Mouse (Mus musculus) MEL (cell line): Measurements from ENCODE around the gene Drc7. TPM values are rescaled to one million over a fixed set of nuclear protein-coding genes. Genes with fewer than 3 reads are reported as not detected.

ENCODE experiments used
- DNase-seq: peaks from one replicate; pipeline ENCODE4 v3.0.0; 2011; ENCODE audit warnings: low read depth, low spot score
- H3K27ac ChIP-seq: 2 replicates; pipeline ENCODE4 v1.5.1; 2012; ENCODE audit warnings: low read depth, mild to moderate bottlenecking, control low read depth, low read length, moderate library complexity; ENCODE audit not compliant: control insufficient read depth
- H3K27me3 ChIP-seq, 2 experiments: fragments of 150-350 bp in 1 of 2; sonication (generic) in 1 of 2; 2 replicates each; pipeline ENCODE4 v1.6.1; 2012; ENCODE audit warnings: low read length in 2 of 2, mild to moderate bottlenecking in 2 of 2, improper control_type of control experiment in 1 of 2, moderate library complexity in 1 of 2; ENCODE audit not compliant: insufficient read depth in 2 of 2, control insufficient read depth in 1 of 2
- H3K36me3 ChIP-seq, 2 experiments: 2 replicates each; pipeline ENCODE4 v1.6.1; 2012 to 2014; ENCODE audit warnings: low read length in 2 of 2, improper control_type of control experiment in 1 of 2, inconsistent platforms in 1 of 2, mild to moderate bottlenecking in 1 of 2; ENCODE audit not compliant: insufficient read depth in 2 of 2, control insufficient read depth in 1 of 2
- H3K4me1 ChIP-seq, 2 experiments: fragments of 150-350 bp in 1 of 2; sonication (generic) in 1 of 2; 2 replicates each; pipeline ENCODE4 v1.6.1; 2012; ENCODE audit warnings: low read length in 2 of 2, improper control_type of control experiment in 1 of 2, mild to moderate bottlenecking in 1 of 2; ENCODE audit not compliant: insufficient read depth in 2 of 2, control insufficient read depth in 1 of 2
- H3K4me3 ChIP-seq, 2 experiments: fragments of 150-350 bp in 1 of 2; sonication (generic) in 1 of 2; 2 replicates each; pipeline ENCODE4 v1.5.1; 2012; ENCODE audit warnings: low read depth in 2 of 2, low read length in 2 of 2, mild to moderate bottlenecking in 2 of 2, moderate library complexity in 2 of 2, control low read depth in 1 of 2, improper control_type of control experiment in 1 of 2; ENCODE audit not compliant: control insufficient read depth in 1 of 2, insufficient read depth in 1 of 2
- H3K79me2 ChIP-seq: 2 replicates; pipeline ENCODE4 v1.6.1; 2012; ENCODE audit warnings: mild to moderate bottlenecking, low read length, moderate library complexity; ENCODE audit not compliant: control insufficient read depth, poor library complexity, insufficient read depth
- H3K9ac ChIP-seq: 2 replicates; pipeline ENCODE4 v1.6.1; 2012; ENCODE audit warnings: low read depth, mild to moderate bottlenecking, control low read depth, low read length, moderate library complexity; ENCODE audit not compliant: control insufficient read depth, poor library complexity, severe bottlenecking
- H3K9me3 ChIP-seq: fragments of 150-350 bp; sonication (generic); replicated peaks from 2 replicates; pipeline ENCODE4 v1.6.1; 2012; ENCODE audit warnings: mild to moderate bottlenecking, low read length, improper control_type of control experiment, moderate library complexity; ENCODE audit not compliant: insufficient read depth
- BHLHE40 ChIP-seq: IDR thresholded peaks from 2 replicates; pipeline ENCODE4 v1.6.1; 2012; ENCODE audit warnings: low read depth, mild to moderate bottlenecking, inconsistent platforms, low read length, improper control_type of control experiment, borderline replicate concordance
- CHD2 ChIP-seq: IDR thresholded peaks from 2 replicates; pipeline ENCODE4 v1.6.1; 2011; ENCODE audit warnings: low read length, improper control_type of control experiment
- CTCF ChIP-seq, 3 experiments: IDR thresholded peaks in 2 of 3; conservative IDR thresholded peaks in 1 of 3; 2 replicates each; pipeline ENCODE4 v1.5.1; 2011 to 2012; ENCODE audit warnings: low read length in 3 of 3, low read depth in 2 of 3, mild to moderate bottlenecking in 2 of 3, improper control_type of control experiment in 1 of 3, inconsistent platforms in 1 of 3, mixed read lengths in 1 of 3, moderate library complexity in 1 of 3; ENCODE audit not compliant: control insufficient read depth in 1 of 3, insufficient read depth in 1 of 3, poor library complexity in 1 of 3, severe bottlenecking in 1 of 3
- EP300 ChIP-seq, 2 experiments: IDR thresholded peaks; 2 replicates each; pipeline ENCODE4 v1.6.1; 2011; ENCODE audit warnings: improper control_type of control experiment in 2 of 2, low read length in 2 of 2, low read depth in 1 of 2, mild to moderate bottlenecking in 1 of 2
- ETS1 ChIP-seq: IDR thresholded peaks from 2 replicates; pipeline ENCODE4 v1.6.1; 2012; ENCODE audit warnings: low read depth, mild to moderate bottlenecking, inconsistent platforms, low read length, improper control_type of control experiment, moderate library complexity
- GATA1 ChIP-seq: IDR thresholded peaks from 2 replicates; pipeline ENCODE4 v1.6.1; 2011; ENCODE audit warnings: low read depth, low read length, improper control_type of control experiment
- JUND ChIP-seq: IDR thresholded peaks from 2 replicates; pipeline ENCODE4 v1.6.1; 2011; ENCODE audit warnings: low read depth, mild to moderate bottlenecking, improper control_type of control experiment, low read length
- MAFK ChIP-seq: IDR thresholded peaks from 2 replicates; pipeline ENCODE4 v1.6.1; 2011; ENCODE audit warnings: low read depth, mild to moderate bottlenecking, low read length, improper control_type of control experiment, borderline replicate concordance
- MAX ChIP-seq: IDR thresholded peaks from 2 replicates; pipeline ENCODE4 v1.6.1; 2011; ENCODE audit warnings: low read length, improper control_type of control experiment
- MEF2A ChIP-seq: IDR thresholded peaks from 2 replicates; pipeline ENCODE4 v1.6.1; 2014; ENCODE audit warnings: low read depth, mild to moderate bottlenecking, inconsistent platforms, low read length, improper control_type of control experiment; ENCODE audit not compliant: poor library complexity, insufficient replicate concordance, severe bottlenecking; ENCODE audit errors: extremely low read depth
- MXI1 ChIP-seq: IDR thresholded peaks from 2 replicates; pipeline ENCODE4 v1.6.1; 2011; ENCODE audit warnings: mild to moderate bottlenecking, low read depth, low read length, improper control_type of control experiment
- MYB ChIP-seq: IDR thresholded peaks from 2 replicates; pipeline ENCODE4 v1.6.1; 2011; ENCODE audit warnings: mild to moderate bottlenecking, low read depth, low read length, improper control_type of control experiment
- MYC ChIP-seq: IDR thresholded peaks from 2 replicates; pipeline ENCODE4 v1.6.1; 2011; ENCODE audit warnings: low read depth, mild to moderate bottlenecking, low read length, improper control_type of control experiment, moderate library complexity
- POLR2AphosphoS5 ChIP-seq: IDR thresholded peaks from 2 replicates; pipeline ENCODE4 v1.6.1; 2012; ENCODE audit warnings: low read depth, borderline replicate concordance, mild to moderate bottlenecking, inconsistent platforms, low read length, moderate library complexity, mixed read lengths
- RAD21 ChIP-seq: IDR thresholded peaks from 2 replicates; pipeline ENCODE4 v1.6.1; 2011; ENCODE audit warnings: mild to moderate bottlenecking, low read depth, low read length, improper control_type of control experiment
- SIN3A ChIP-seq: IDR thresholded peaks from 2 replicates; pipeline ENCODE4 v1.6.1; 2012; ENCODE audit warnings: low read length, improper control_type of control experiment, inconsistent platforms
- TAL1 ChIP-seq: IDR thresholded peaks from 2 replicates; pipeline ENCODE4 v1.6.1; 2012; ENCODE audit warnings: mild to moderate bottlenecking, inconsistent platforms, low read length, moderate library complexity, mixed read lengths
- TBP ChIP-seq: IDR thresholded peaks from 2 replicates; pipeline ENCODE4 v1.8.0; 2011; ENCODE audit warnings: low read depth, low read length, improper control_type of control experiment
- UBTF ChIP-seq: IDR thresholded peaks from 2 replicates; pipeline ENCODE4 v1.6.1; 2012; ENCODE audit warnings: low read depth, mild to moderate bottlenecking, inconsistent platforms, low read length, improper control_type of control experiment, moderate library complexity, borderline replicate concordance; ENCODE audit not compliant: insufficient read depth
- USF2 ChIP-seq, 2 experiments: IDR thresholded peaks; 2 replicates each; pipeline ENCODE4 v1.6.1; 2011 to 2012; ENCODE audit warnings: improper control_type of control experiment in 2 of 2, low read length in 2 of 2, borderline replicate concordance in 1 of 2, inconsistent platforms in 1 of 2, low read depth in 1 of 2, mild to moderate bottlenecking in 1 of 2; ENCODE audit not compliant: insufficient read depth in 1 of 2
- ZMIZ1 ChIP-seq: IDR thresholded peaks from 2 replicates; pipeline ENCODE4 v1.6.1; 2012; ENCODE audit warnings: low read depth, mild to moderate bottlenecking, inconsistent platforms, low read length, improper control_type of control experiment, moderate library complexity
- polyA plus RNA-seq, 2 experiments: library from polyadenylated mRNA; stranded (reverse) in 1 of 2; unstranded in 1 of 2; fragments of >175 nt in 1 of 2; fragments of >200 nt in 1 of 2; gene quantifications; 2 replicates each; pipeline versions ENCODE4 v1.2.1 to v1.2.4; 2012; ENCODE audit warnings: low replicate concordance in 2 of 2, low read depth in 1 of 2; ENCODE audit not compliant: insufficient read length in 2 of 2, insufficient read depth in 1 of 2, missing spikeins in 1 of 2
- total RNA-seq: library from RNA; depleted of rRNA; stranded (reverse); fragments of 300-350 nt; gene quantifications from 2 replicates; pipeline ENCODE4 v1.2.3, GENCODE M21; 2012

Gene Drc7
- total and polyA plus RNA-seq, 3 experiments: 0.04 to 0.07 TPM; not detected in 1

GRCm38 (mm10) chr8:95084744-95085431 lies 30.0 kb downstream of the Drc7 start:
- no peak overlapping the region for H3K27ac ChIP-seq
- DNase-seq: no peak
- no peak overlapping the region for H3K4me3 ChIP-seq
- H3K4me1 ChIP-seq: peaks cover 0 to 8% of the 10 kb centered on the region in 2 experiments; a peak in 2 of 4 replicates
- H3K9ac ChIP-seq: no peak overlapping the region
- no peaks in the 10 kb centered on the region for H3K36me3 ChIP-seq
- H3K9me3 ChIP-seq: no peaks in the 10 kb centered on the region
- no peaks in the 10 kb centered on the region for H3K27me3 ChIP-seq
- TF ChIP-seq MYC (no peak), TBP (no peak), POLR2AphosphoS5 (no peak), BHLHE40 (no peak), CHD2 (no peak), ZMIZ1 (no peak), MXI1 (no peak), TAL1 (no peak), SIN3A (no peak), EP300 (IDR thresholded peaks at IDR 0.05; ENCODE audit: low read depth in 1 of 2, low read length in 2 of 2) (no peak), USF2 (IDR thresholded peaks at IDR 0.05; ENCODE audit: borderline replicate concordance in 1 of 2, insufficient read depth in 1 of 2, low read depth in 1 of 2, low read length in 2 of 2) (no peak), UBTF (no peak), MYB (no peak), GATA1 (no peak), ETS1 (no peak), MAX (no peak)
- no peaks in the 10 kb centered on the region; the same call in 1 of the 2 replicates for H3K79me2 ChIP-seq

- Histone ChIP-seq H3K9ac (no peak overlapping the region), H3K27ac (no peak overlapping the region), H3K4me1 (peaks cover 0 to 8% of the 10 kb centered on the region in 2 experiments; a peak in 2 of 4 replicates), H3K9me3 (no peaks in the 10 kb centered on the region), H3K36me3 (no peaks in the 10 kb centered on the region), H3K27me3 (no peaks in the 10 kb centered on the region), H3K4me3 (no peak overlapping the region), H3K79me2 (no peaks in the 10 kb centered on the region; the same call in 1 of the 2 replicates)
- no peak for TF ChIP-seq MAX
- no peak for TF ChIP-seq JUND
- no peak for TF ChIP-seq RAD21
- TF ChIP-seq CTCF (IDR thresholded peaks at IDR 0.05 in 2 of 3, conservative IDR thresholded peaks at IDR 0.05 in 1 of 3; ENCODE audit: control insufficient read depth in 1 of 3, insufficient read depth in 1 of 3, low read depth in 2 of 3, low read length in 3 of 3, poor library complexity in 1 of 3, severe bottlenecking in 1 of 3): no peak
- TF ChIP-seq MYB: no peak
- no peak for TF ChIP-seq BHLHE40
- no peak for TF ChIP-seq UBTF
- no peak for TF ChIP-seq GATA1
- no peak for TF ChIP-seq MEF2A
- no peak for TF ChIP-seq SIN3A
- TF ChIP-seq MAFK: no peak
- no peak for TF ChIP-seq MXI1
- DNase-seq: no peak
These were observed 30.7 kb downstream of the Drc7 start for GRCm38 (mm10) chr8:95085432-95086141.
